In genomic region chr9:42156566-42156965, GRCm38 (mm10) we compare ENCODE assay signal across 27 mouse cellular contexts. TPM values are rescaled to one million over a fixed set of nuclear protein-coding genes. Genes with fewer than 3 reads are reported as not detected.
DNase-seq lines count a peak whose midpoint lies in the region; ATAC-seq and TF ChIP-seq lines count a peak whose summit lies in the region.
"Had no signal": no experiment of that assay in that cellular context is flagged by ENCODE, and none has a peak within 500 bp of the region (broad histone marks: within the 10 kb centered on the region; RNA-seq: fewer than 3 reads in every experiment).

No protein-coding gene starts in this region.

- no peak for TF ChIP-seq CTCF in E14TG2a.4 (conservative IDR thresholded peaks at IDR 0.05; ENCODE audit: low read length)

- peak; percentile 0 for DNase-seq in forebrain, embryonic 11.5 days (ENCODE audit: low spot score)
- no peak for DNase-seq in ES-E14 (ENCODE audit: low read depth, low spot score)
- DNase-seq in ZHBTc4 (ENCODE audit: low read depth, low spot score): peak; percentile 35
- no peak for DNase-seq in gastrocnemius, adult 18-20 months (ENCODE audit: low spot score)
- DNase-seq in layer of hippocampus, adult 11-12 months (ENCODE audit: low spot score): no peak
- DNase-seq: adrenal gland, adult 2 months; adrenal gland, postnatal 10 days; adrenal gland, postnatal 25 days; B cell, adult 2 months; cerebellum, adult 11 months; cerebellum, adult 18-20 months; cerebellum, adult 8-10 months; cerebellum, adult 9-11 months; cerebellum, postnatal 14 days; cerebellum, postnatal 36 days; embryo, embryonic 11 days had no signal

- no peak overlapping the region for H3K4me2 ChIP-seq in forebrain, embryonic 11.5 days (ENCODE audit: low read depth, low read length, severe bottlenecking)
- no peak overlapping the region for H3K4me2 ChIP-seq in forebrain, embryonic 16.5 days (ENCODE audit: low read length)
- H3K4me2 ChIP-seq: embryonic facial prominence, embryonic 13.5 days; embryonic facial prominence, embryonic 15.5 days; forebrain, embryonic 13.5 days; forebrain, embryonic 15.5 days had no signal

- H3K4me1 ChIP-seq in forebrain, embryonic 11.5 days (replicated peaks; ENCODE audit: control insufficient read depth, insufficient read depth, low read length): no peaks in the 10 kb centered on the region
- H3K4me1 ChIP-seq in forebrain, embryonic 16.5 days (replicated peaks; ENCODE audit: control insufficient read depth, insufficient read depth, low read length): no peaks in the 10 kb centered on the region
- H3K4me1 ChIP-seq in E14TG2a.4 (replicated peaks; ENCODE audit: low read depth, low read length) (peaks cover 7% of the 10 kb centered on the region), ES-E14 (ENCODE audit: control insufficient read depth in 2 of 2, insufficient read depth in 2 of 2, low read length in 2 of 2, poor library complexity in 1 of 2) (peaks cover 2% of the 10 kb centered on the region in 2 experiments; a peak in 2 of 4 replicates)
- H3K4me1 ChIP-seq: embryonic facial prominence, embryonic 13.5 days; embryonic facial prominence, embryonic 15.5 days; forebrain, embryonic 10.5 days; forebrain, embryonic 13.5 days; forebrain, embryonic 15.5 days had no signal

- no peak overlapping the region for H3K9ac ChIP-seq in forebrain, embryonic 11.5 days (ENCODE audit: low read length)
- H3K9ac ChIP-seq in forebrain, embryonic 16.5 days (replicated peaks; ENCODE audit: low read depth, low read length): no peak overlapping the region
- H3K9ac ChIP-seq in ES-E14 (ENCODE audit: insufficient read depth, low read depth, low read length, poor library complexity, severe bottlenecking): no peak overlapping the region
- H3K9ac ChIP-seq: embryonic facial prominence, embryonic 13.5 days; embryonic facial prominence, embryonic 15.5 days; forebrain, embryonic 13.5 days; forebrain, embryonic 15.5 days had no signal

- no peak overlapping the region for H3K4me3 ChIP-seq in forebrain, embryonic 11.5 days (ENCODE audit: low read depth, low read length)
- H3K4me3 ChIP-seq in forebrain, embryonic 16.5 days (replicated peaks; ENCODE audit: low read length): no peak overlapping the region
- H3K4me3 ChIP-seq in E14TG2a.4 (replicated peaks; ENCODE audit: low read length) (0 out of 2 replicates have a peak overlapping the region, but pooled peaks have one; percentile 4), ES-E14 (ENCODE audit: insufficient read depth in 1 of 2, low read depth in 1 of 2, low read length in 2 of 2, poor library complexity in 1 of 2, severe bottlenecking in 1 of 2) (no peak overlapping the region)
- H3K4me3 ChIP-seq: embryonic facial prominence, embryonic 13.5 days; embryonic facial prominence, embryonic 15.5 days; erythroblast, embryonic 14.5 days; forebrain, embryonic 10.5 days; forebrain, embryonic 13.5 days; forebrain, embryonic 15.5 days had no signal

- in situ Hi-C loops in ES-E14 (cut with MboI; ENCODE audit: low sequenced_read_pairs in 2 of 2, unreplicated experiment in 2 of 2): no loop called here

- no peak for ATAC-seq in forebrain, embryonic 11.5 days (replicated peaks; ENCODE audit: low FRiP score)
- no peak for ATAC-seq in forebrain, embryonic 16.5 days
- ATAC-seq: CD4-positive, CD25-positive, alpha-beta regulatory T cell, adult 4 months; forebrain, embryonic 13.5 days; forebrain, embryonic 15.5 days had no signal

- WGBS in forebrain, embryonic 11.5 days: 92% methylated on average over 3 of the region's 3 CpGs
- 86% methylated on average over 3 of the region's 3 CpGs for WGBS in forebrain, embryonic 16.5 days

- H3K9me3 ChIP-seq in forebrain, embryonic 11.5 days (ENCODE audit: control insufficient read depth, low read length): no peaks in the 10 kb centered on the region
- H3K9me3 ChIP-seq in forebrain, embryonic 16.5 days (ENCODE audit: control insufficient read depth, low read length): no peaks in the 10 kb centered on the region
- H3K9me3 ChIP-seq in E14TG2a.4 (ENCODE audit: low read length): no peaks in the 10 kb centered on the region
- H3K9me3 ChIP-seq in ES-E14 (ENCODE audit: control insufficient read depth, insufficient read depth, low read depth, low read length): no peaks in the 10 kb centered on the region
- H3K9me3 ChIP-seq: embryonic facial prominence, embryonic 13.5 days; embryonic facial prominence, embryonic 15.5 days; forebrain, embryonic 10.5 days; forebrain, embryonic 13.5 days; forebrain, embryonic 15.5 days had no signal

- H3K27me3 ChIP-seq in forebrain, embryonic 11.5 days (ENCODE audit: control insufficient read depth, insufficient read depth, low read length): no peaks in the 10 kb centered on the region
- no peaks in the 10 kb centered on the region for H3K27me3 ChIP-seq in forebrain, embryonic 16.5 days (replicated peaks; ENCODE audit: control insufficient read depth, insufficient read depth, low read length)
- no peaks in the 10 kb centered on the region for H3K27me3 ChIP-seq in E14TG2a.4 (ENCODE audit: insufficient read depth, low read length)
- H3K27me3 ChIP-seq: CH12.LX; embryonic facial prominence, embryonic 13.5 days; embryonic facial prominence, embryonic 15.5 days; forebrain, embryonic 13.5 days; forebrain, embryonic 15.5 days had no signal

- H3K36me3 ChIP-seq in forebrain, embryonic 11.5 days (ENCODE audit: control insufficient read depth, insufficient read depth, low read length): no peaks in the 10 kb centered on the region
- H3K36me3 ChIP-seq in forebrain, embryonic 16.5 days (ENCODE audit: control insufficient read depth, insufficient read depth): no peaks in the 10 kb centered on the region
- H3K36me3 ChIP-seq in E14TG2a.4 (ENCODE audit: insufficient read depth, low read length) (no peaks in the 10 kb centered on the region), ES-E14 (ENCODE audit: control insufficient read depth, insufficient read depth, low read length, poor library complexity, severe bottlenecking) (no peaks in the 10 kb centered on the region)
- H3K36me3 ChIP-seq: embryonic facial prominence, embryonic 13.5 days; embryonic facial prominence, embryonic 15.5 days; forebrain, embryonic 10.5 days; forebrain, embryonic 15.5 days had no signal

- no peak overlapping the region for H3K27ac ChIP-seq in forebrain, embryonic 11.5 days (ENCODE audit: low read depth, low read length)
- H3K27ac ChIP-seq in forebrain, embryonic 16.5 days (ENCODE audit: low read length): no peak overlapping the region
- no peak overlapping the region for H3K27ac ChIP-seq in ES-E14 (ENCODE audit: insufficient read depth, low read depth, low read length, poor library complexity, severe bottlenecking)
- H3K27ac ChIP-seq: embryonic facial prominence, embryonic 13.5 days; embryonic facial prominence, embryonic 15.5 days; forebrain, embryonic 10.5 days; forebrain, embryonic 13.5 days; forebrain, embryonic 15.5 days had no signal

TF ChIP-seq in ES-E14, 5 proteins besides CTCF, POLR2A, EP300 and RAD21:
- peak; percentile 75; the same call in 1 of the 2 replicates for TF ChIP-seq MAFK (IDR thresholded peaks at IDR 0.05; ENCODE audit: insufficient read depth, low read depth, low read length)
- no peak for TF ChIP-seq ZC3H11A (IDR thresholded peaks at IDR 0.05; ENCODE audit: borderline replicate concordance, low read depth, low read length)
- TF ChIP-seq CHD2 (IDR thresholded peaks at IDR 0.05; ENCODE audit: low read depth, low read length): no peak

RNA-seq across cellular contexts. Expression of gene Sorl1, which starts 32.5 kb away (rescaled TPM):
- 7.0 and 8.1 TPM in 2 replicates for polyA plus RNA-seq in forebrain, embryonic 11.5 days (2014; fragmentation: Nextera tagmentation; extraction: Ambion mirVana)
- polyA plus RNA-seq in forebrain, embryonic 16.5 days (2015; fragmentation: Nextera tagmentation; extraction: Ambion mirVana): 14.6 and 14.7 TPM in 2 replicates
- 24.1 and 54.4 TPM in 2 replicates for total RNA-seq in ES-E14 (2012; rRNA removed)
- 10 to 100 TPM; 37.8 to 38.9 TPM for total RNA-seq in gastrocnemius, adult 18-20 months (2021)
- total RNA-seq: MEL had no signal

Comparison
In these comparisons a context has a peak if more than half of its experiments do, and no peak if none do; other contexts are left out.
1. DNase-seq: peak in forebrain, embryonic 11.5 days (single experiment) and ZHBTc4 (single experiment); none in ES-E14 (single experiment), gastrocnemius, adult 18-20 months (single experiment) and layer of hippocampus, adult 11-12 months (single experiment).